Mouse (Mus musculus) common myeloid progenitor, adult 5-6 weeks (primary cell): Measurements from ENCODE around the gene Npb. TPM values are rescaled to one million over a fixed set of nuclear protein-coding genes. Genes with fewer than 3 reads are reported as not detected.

Experiments
- ATAC-seq: replicated peaks from 2 replicates; pipeline ENCODE4 v1.8.0; 2016; ENCODE audit warnings: low read depth, mild to moderate bottlenecking, moderate TSS enrichment, inconsistent platforms; ENCODE audit not compliant: poor library complexity, severe bottlenecking
- total RNA-seq: library from RNA; stranded (forward); fragments of 200-1000, 187-1606 nt; gene quantifications from 2 replicates; pipeline ENCODE4 v1.2.3, GENCODE M21; 2017

The Npb gene
- total RNA-seq, 1 experiment from 2014 or later, result not detected

- peak; percentile 10; the same call in 1 of the 2 replicates for ATAC-seq
These were observed 21.6 kb downstream of the Npb start for GRCm38 (mm10) chr11:120629911-120630310.

GRCm38 (mm10) chr11:120630401-120630871 is 22.2 kb downstream of the Npb start:
- peak; percentile 23 for ATAC-seq

- no peak for ATAC-seq
These were observed 22.8 kb downstream of the Npb start for GRCm38 (mm10) chr11:120630881-120631725.

- no peak for ATAC-seq
These were observed 23.6 kb downstream of the Npb start for GRCm38 (mm10) chr11:120631726-120632448.

GRCm38 (mm10) chr11:120632559-120633519 is 24.6 kb downstream of the Npb start:
- ATAC-seq, result peak; percentile 27

- peak; percentile 55 for ATAC-seq
These were observed 25.5 kb downstream of the Npb start, which contains the start of gene Mafg for GRCm38 (mm10) chr11:120633520-120634343. TSS of gene Mafg (minus strand) at chr11:120633600.

- no peak for ATAC-seq
These were observed 26.5 kb downstream of the Npb start for GRCm38 (mm10) chr11:120634810-120635209.

- ATAC-seq, result no peak
These were observed 33.0 kb downstream of the Npb start for GRCm38 (mm10) chr11:120641255-120641654.

GRCm38 (mm10) chr11:120641869-120642268 is 33.6 kb downstream of the Npb start:
- ATAC-seq, result peak; percentile 16; the same call in 1 of the 2 replicates

GRCm38 (mm10) chr11:120642939-120643600 is 34.8 kb downstream of the Npb start:
- peak; percentile 30 for ATAC-seq

- ATAC-seq, result peak; percentile 96
These were observed 35.3 kb downstream of the Npb start, which contains the start of gene Pycr1 for GRCm38 (mm10) chr11:120643601-120643987. TSS of gene Pycr1 (minus strand) at chr11:120643769.

GRCm38 (mm10) chr11:120647047-120647830 is 39.0 kb downstream of the Npb start:
- no peak for ATAC-seq

- ATAC-seq, result no peak; the same call in 1 of the 2 replicates
These were observed 39.8 kb downstream of the Npb start, which contains the start of gene Myadml2 for GRCm38 (mm10) chr11:120648001-120648476. TSS of gene Myadml2 (minus strand) at chr11:120648158.

GRCm38 (mm10) chr11:120651872-120652271 is 43.6 kb downstream of the Npb start:
- ATAC-seq, result no peak

- ATAC-seq, result no peak
These were observed 46.5 kb downstream of the Npb start for GRCm38 (mm10) chr11:120654741-120655140.

- ATAC-seq, result no peak
These were observed 49.0 kb downstream of the Npb start for GRCm38 (mm10) chr11:120657301-120657700.
